Mouse (Mus musculus): ENCODE measurements at regions not wholly inside any gene's neighbourhood (a gene's known extent, or its start where the extent isn't known, plus 50 kb on each side); places are given as distances from the start of the nearest gene placed in this dataset.

DNA sequence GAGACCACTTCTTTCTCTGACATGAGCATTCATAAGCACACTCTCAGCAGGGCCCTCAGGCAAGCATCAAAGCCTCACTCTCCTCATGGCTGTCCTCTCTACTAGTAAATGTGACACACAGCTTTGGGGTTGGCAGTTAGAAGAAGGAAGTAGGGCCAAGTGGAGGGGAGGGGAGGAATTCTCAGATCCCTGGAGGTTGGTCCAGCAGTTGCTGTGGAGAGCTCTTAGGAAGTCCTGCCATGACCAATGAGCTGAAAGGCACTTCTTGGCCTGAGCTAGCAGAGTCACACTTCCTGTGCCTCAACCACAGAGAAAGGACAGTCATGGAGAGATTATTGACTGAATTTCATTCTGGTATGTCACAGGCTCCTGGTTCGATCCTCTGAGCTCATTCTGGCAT lies 398.8 kb downstream of the Tns1 start:
- H3K9me3 ChIP-seq (replicated peaks; ENCODE audit: insufficient read depth, low read length), result no peaks in the 10 kb centered on the region
- H3K79me2 ChIP-seq (ENCODE audit: control insufficient read depth, insufficient read depth, low read length, poor library complexity), result no peaks in the 10 kb centered on the region
- no peak overlapping the region for H3K9ac ChIP-seq (ENCODE audit: control insufficient read depth, low read depth, low read length, poor library complexity, severe bottlenecking)
- no peaks in the 10 kb centered on the region for H3K27me3 ChIP-seq (ENCODE audit: control insufficient read depth in 1 of 2, insufficient read depth in 2 of 2, low read length in 2 of 2)
- TF ChIP-seq NELFE (IDR thresholded peaks at IDR 0.05; ENCODE audit: low read depth, low read length) (no peak), ZC3H11A (IDR thresholded peaks at IDR 0.05; ENCODE audit: low read depth, low read length) (no peak), KAT2A (conservative IDR thresholded peaks at IDR 0.05; ENCODE audit: low read depth, low read length) (no peak), POLR2AphosphoS5 (IDR thresholded peaks at IDR 0.05; ENCODE audit: borderline replicate concordance, low read depth, low read length) (no peak), MAFK (IDR thresholded peaks at IDR 0.05; ENCODE audit: borderline replicate concordance, low read depth, low read length) (no peak), MAX (IDR thresholded peaks at IDR 0.05; ENCODE audit: low read length) (no peak), POLR2A (IDR thresholded peaks at IDR 0.05; ENCODE audit: control insufficient read depth in 1 of 2, insufficient read depth in 1 of 2, low read depth in 1 of 2, low read length in 2 of 2, poor library complexity in 1 of 2) (no peak), MXI1 (IDR thresholded peaks at IDR 0.05; ENCODE audit: low read depth, low read length) (no peak), JUND (IDR thresholded peaks at IDR 0.05; ENCODE audit: low read depth, low read length) (no peak), ZMIZ1 (IDR thresholded peaks at IDR 0.05; ENCODE audit: low read depth, low read length) (no peak), GABPA (IDR thresholded peaks at IDR 0.05; ENCODE audit: low read depth, low read length) (no peak), RAD21 (IDR thresholded peaks at IDR 0.05; ENCODE audit: low read depth, low read length) (no peak), MYB (IDR thresholded peaks at IDR 0.05; ENCODE audit: low read depth, low read length) (no peak)
- H3K4me1 ChIP-seq (ENCODE audit: control insufficient read depth in 1 of 2, insufficient read depth in 2 of 2, low read length in 2 of 2), result no peaks in the 10 kb centered on the region
- no peaks in the 10 kb centered on the region for H3K36me3 ChIP-seq (ENCODE audit: control insufficient read depth in 1 of 2, insufficient read depth in 2 of 2, low read length in 2 of 2)
- no peak for DNase-seq (ENCODE audit: low read depth, low spot score)
- no peak overlapping the region for H3K4me3 ChIP-seq (ENCODE audit: control insufficient read depth in 1 of 2, insufficient read depth in 1 of 2, low read depth in 2 of 2, low read length in 2 of 2)
- no peak overlapping the region for H3K27ac ChIP-seq (ENCODE audit: control insufficient read depth, low read depth, low read length)

DNA sequence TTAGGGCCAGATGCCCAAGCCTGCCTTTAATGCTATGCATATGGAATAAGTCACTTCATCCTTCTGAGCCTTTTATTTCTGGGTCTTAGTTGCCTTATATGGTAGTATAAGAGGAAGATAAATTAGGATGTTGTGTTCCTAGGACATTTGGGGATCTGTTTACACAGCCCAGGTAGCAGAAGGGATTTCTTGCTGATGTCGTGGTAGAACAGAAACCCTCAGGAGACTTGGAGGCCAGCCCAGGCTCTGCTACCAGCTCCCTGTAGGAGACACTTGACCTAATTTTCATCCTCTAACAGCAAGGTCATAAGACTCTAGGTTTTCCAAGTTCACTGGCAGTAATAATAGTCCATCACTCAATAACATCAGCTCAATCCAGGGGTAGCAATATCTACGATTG lies 399.7 kb downstream of the Tns1 start:
- no peaks in the 10 kb centered on the region for H3K79me2 ChIP-seq (ENCODE audit: control insufficient read depth, insufficient read depth, low read length, poor library complexity)
- H3K4me1 ChIP-seq (ENCODE audit: control insufficient read depth in 1 of 2, insufficient read depth in 2 of 2, low read length in 2 of 2), result no peaks in the 10 kb centered on the region
- no peaks in the 10 kb centered on the region for H3K9me3 ChIP-seq (replicated peaks; ENCODE audit: insufficient read depth, low read length)
- no peaks in the 10 kb centered on the region for H3K27me3 ChIP-seq (ENCODE audit: control insufficient read depth in 1 of 2, insufficient read depth in 2 of 2, low read length in 2 of 2)
- no peaks in the 10 kb centered on the region for H3K36me3 ChIP-seq (ENCODE audit: control insufficient read depth in 1 of 2, insufficient read depth in 2 of 2, low read length in 2 of 2)
- no peak overlapping the region for H3K4me3 ChIP-seq (ENCODE audit: control insufficient read depth in 1 of 2, insufficient read depth in 1 of 2, low read depth in 2 of 2, low read length in 2 of 2)
- H3K9ac ChIP-seq (ENCODE audit: control insufficient read depth, low read depth, low read length, poor library complexity, severe bottlenecking), result no peak overlapping the region
- TF ChIP-seq NELFE (IDR thresholded peaks at IDR 0.05; ENCODE audit: low read depth, low read length), result no peak
- TF ChIP-seq E2F4 (IDR thresholded peaks at IDR 0.05; ENCODE audit: borderline replicate concordance, low read depth, low read length), result no peak
- no peak for TF ChIP-seq USF2 (IDR thresholded peaks at IDR 0.05; ENCODE audit: borderline replicate concordance in 1 of 2, insufficient read depth in 1 of 2, low read depth in 1 of 2, low read length in 2 of 2)
- no peak for TF ChIP-seq TBP (IDR thresholded peaks at IDR 0.05; ENCODE audit: low read depth, low read length)
- TF ChIP-seq RCOR1 (IDR thresholded peaks at IDR 0.05; ENCODE audit: low read depth, low read length), result no peak
- no peak for TF ChIP-seq POLR2AphosphoS2 (IDR thresholded peaks at IDR 0.05; ENCODE audit: low read length)
- TF ChIP-seq CHD1 (IDR thresholded peaks at IDR 0.05; ENCODE audit: low read depth, low read length), result no peak
- TF ChIP-seq MYC (IDR thresholded peaks at IDR 0.05; ENCODE audit: low read depth, low read length), result no peak
- no peak for TF ChIP-seq KAT2A (conservative IDR thresholded peaks at IDR 0.05; ENCODE audit: low read depth, low read length)
- TF ChIP-seq MEF2A (IDR thresholded peaks at IDR 0.05; ENCODE audit: extremely low read depth, insufficient replicate concordance, low read depth, low read length, poor library complexity, severe bottlenecking), result no peak
- no peak for TF ChIP-seq USF1 (IDR thresholded peaks at IDR 0.05; ENCODE audit: low read depth, low read length)
- no peak for TF ChIP-seq TCF12 (IDR thresholded peaks at IDR 0.05; ENCODE audit: low read depth, low read length)
- no peak for TF ChIP-seq POLR2AphosphoS5 (IDR thresholded peaks at IDR 0.05; ENCODE audit: borderline replicate concordance, low read depth, low read length)
- no peak for TF ChIP-seq ETS1 (IDR thresholded peaks at IDR 0.05; ENCODE audit: low read depth, low read length)
- no peak for TF ChIP-seq ELF1 (IDR thresholded peaks at IDR 0.05; ENCODE audit: low read depth, low read length)
- H3K27ac ChIP-seq (ENCODE audit: control insufficient read depth, low read depth, low read length), result no peak overlapping the region
- DNase-seq (ENCODE audit: low read depth, low spot score), result no peak
